Mouse (Mus musculus): ENCODE results near the gene Cryba4. TPM values are rescaled to one million over a fixed set of nuclear protein-coding genes. Genes with fewer than 3 reads are reported as not detected.

Cryba4 gene
- polyA plus RNA-seq, 1 experiment from 2014 or later, result 1.5 TPM

- WGBS, result 34% methylated on average over 16 of the region's 16 CpGs
- peak overlapping the region; percentile 7; the same call in 1 of the 2 replicates for H3K4me2 ChIP-seq
- H3K27me3 ChIP-seq, result no peaks in the 10 kb centered on the region
- no peak for ATAC-seq (ENCODE audit: low FRiP score, low read depth)
- no peaks in the 10 kb centered on the region for H3K36me3 ChIP-seq
- peaks cover 6% of the 10 kb centered on the region; the same call in 1 of the 2 replicates for H3K4me1 ChIP-seq (replicated peaks)
- no peak overlapping the region for H3K4me3 ChIP-seq
- H3K9me3 ChIP-seq, result no peaks in the 10 kb centered on the region
- no peak overlapping the region for H3K9ac ChIP-seq
- no peak overlapping the region for H3K27ac ChIP-seq (replicated peaks)
Observed at GRCm38 (mm10) chr5:112206543-112207255, 45.6 kb downstream of the Cryba4 start.

- Histone ChIP-seq H3K4me3 (no peak overlapping the region), H3K36me3 (no peaks in the 10 kb centered on the region), H3K9ac (no peak overlapping the region), H3K27me3 (no peaks in the 10 kb centered on the region), H3K4me2 (no peak overlapping the region), H3K9me3 (no peaks in the 10 kb centered on the region), H3K27ac (replicated peaks) (no peak overlapping the region), H3K4me1 (replicated peaks) (no peaks in the 10 kb centered on the region)
- WGBS, result 86% methylated on average over 6 of the region's 6 CpGs
- ATAC-seq (ENCODE audit: low FRiP score, low read depth), result no peak
Observed at GRCm38 (mm10) chr5:112199656-112200055, 52.7 kb downstream of the Cryba4 start.

Other genes with a start within 250 kb of the Cryba4 start
- 3.9 and 5.3 TPM in 2 replicates for gene Crybb1, start 3.3 kb upstream of the Cryba4 start, polyA plus RNA-seq (2015; fragmentation: Nextera tagmentation; extraction: Ambion mirVana)
- gene Tpst2, start 24.2 kb upstream of the Cryba4 start, polyA plus RNA-seq (2015; fragmentation: Nextera tagmentation; extraction: Ambion mirVana), result 28.5 and 31.8 TPM in 2 replicates
- 30.9 and 31.0 TPM in 2 replicates for gene Tfip11, start 73.8 kb upstream of the Cryba4 start, polyA plus RNA-seq (2015; fragmentation: Nextera tagmentation; extraction: Ambion mirVana)
- 57.6 and 58.9 TPM in 2 replicates for gene Srrd, start 90.5 kb upstream of the Cryba4 start, polyA plus RNA-seq (2015; fragmentation: Nextera tagmentation; extraction: Ambion mirVana)
- 42.0 and 42.7 TPM in 2 replicates for gene Hps4, start 90.6 kb upstream of the Cryba4 start, polyA plus RNA-seq (2015; fragmentation: Nextera tagmentation; extraction: Ambion mirVana)
- 0.10 and 0.25 TPM in 2 replicates for gene Gm6583, start 103.5 kb upstream of the Cryba4 start, polyA plus RNA-seq (2015; fragmentation: Nextera tagmentation; extraction: Ambion mirVana)
- gene Asphd2, start 142.3 kb upstream of the Cryba4 start, polyA plus RNA-seq (2015; fragmentation: Nextera tagmentation; extraction: Ambion mirVana), result 104 and 106 TPM in 2 replicates
- 0.63 and 1.0 TPM in 2 replicates for gene Gm6588, start 196.9 kb upstream of the Cryba4 start, polyA plus RNA-seq (2015; fragmentation: Nextera tagmentation; extraction: Ambion mirVana)